Mouse (Mus musculus) hematopoietic multipotent progenitor cell, adult 10-12 weeks (in vitro differentiated cells): ENCODE data around the gene Tor1aip1. TPM values are rescaled to one million over a fixed set of nuclear protein-coding genes. Genes with fewer than 3 reads are reported as not detected.

Experiments used
- polyA plus RNA-seq: library from polyadenylated mRNA; stranded (reverse); fragments of >175 nt; gene quantifications from 2 replicates; pipeline ENCODE4 v1.2.3, GENCODE M21; 2012; ENCODE audit warnings: low replicate concordance

Gene Tor1aip1
- polyA plus RNA-seq = 135 and 155 TPM in 2 replicates

GRCm38 (mm10) chr1:156035930-156036737, at the start of gene Tor1aip1:
Tor1aip1 (minus strand) TSS chr1:156036480.

GRCm38 (mm10) chr1:156035269-156035929, 881 bp downstream of the Tor1aip1 start, which contains the start of gene Tor1aip2:
Tor1aip2 (plus strand) TSS chr1:156035403.

GRCm38 (mm10) chr1:155973068-155973718, 63.1 kb downstream of the Tor1aip1 start, which contains the start of gene Cep350:
Cep350 (minus strand) TSS chr1:155973255.

Other genes starting within 250 kb of the Tor1aip1 start
- gene Qsox1, start 223.6 kb downstream of the Tor1aip1 start, polyA plus RNA-seq = 10.1 and 16.0 TPM in 2 replicates
- gene Cep350, start 63.2 kb downstream of the Tor1aip1 start, polyA plus RNA-seq = 5.0 and 5.1 TPM in 2 replicates
- gene Tor1aip2, start 1.1 kb downstream of the Tor1aip1 start, polyA plus RNA-seq = 4.2 and 13.3 TPM in 2 replicates
- gene Fam163a, start 168.5 kb upstream of the Tor1aip1 start, polyA plus RNA-seq = not detected in 2 replicates